Mouse (Mus musculus) cerebellum, adult 9-10 months (tissue): ENCODE measurements around the gene Glb1l.

ENCODE experiments used
- DNase-seq: peaks from one replicate; pipeline ENCODE4 v3.0.0; 2022

Gene Glb1l

DNA sequence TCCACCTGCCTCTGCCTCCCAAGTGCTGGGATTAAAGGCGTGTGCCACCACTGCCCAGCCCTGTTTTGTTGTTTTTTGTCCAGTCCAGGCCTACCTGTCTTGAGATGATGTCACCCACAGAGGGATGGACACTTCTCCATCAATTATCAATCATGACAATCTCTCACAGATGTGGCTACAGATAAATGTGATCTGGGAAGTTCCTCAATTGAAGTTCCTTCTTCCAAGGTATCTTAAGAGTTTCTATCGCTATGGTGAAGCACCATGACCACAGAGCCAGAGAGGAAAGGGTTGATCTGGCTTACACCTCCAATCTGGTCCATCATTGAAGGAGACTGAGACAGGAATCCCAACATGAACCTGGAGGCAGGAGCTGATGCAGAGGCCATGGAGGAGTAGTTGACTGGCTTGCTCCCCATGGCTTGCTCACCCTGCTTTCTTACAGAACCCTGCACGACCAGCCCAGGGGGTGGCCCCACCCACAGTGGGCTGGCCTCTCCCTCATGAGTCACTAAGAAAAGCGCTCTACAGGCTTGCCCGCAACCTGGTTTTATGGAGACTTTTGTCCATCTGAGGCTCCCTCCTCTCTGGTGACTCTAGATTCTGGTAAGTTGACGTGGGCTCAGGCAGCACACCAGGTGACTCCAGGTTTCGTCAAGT is 19.9 kb upstream of the Glb1l start:
- no peak for DNase-seq

DNA sequence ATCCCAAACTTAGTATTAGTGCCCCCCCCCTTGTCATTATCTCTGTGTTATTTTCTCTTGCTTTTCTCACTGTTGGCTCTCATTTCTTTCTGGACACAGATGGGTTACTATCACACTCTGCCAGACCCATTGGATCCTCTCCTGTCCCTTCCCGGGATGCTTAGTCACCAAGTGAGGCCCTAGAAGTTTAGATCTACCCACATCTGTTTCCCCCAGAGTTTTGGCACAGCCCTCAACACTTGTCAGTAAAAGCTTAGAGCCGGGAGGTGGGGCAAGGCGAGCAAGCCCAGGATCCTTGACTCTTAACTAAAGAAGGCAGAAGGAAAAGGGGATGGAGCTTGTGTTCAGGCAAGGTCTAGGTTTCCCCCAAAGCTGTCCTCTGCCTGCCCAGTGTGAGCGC is 18.5 kb upstream of the Glb1l start:
- no peak for DNase-seq

GRCm38 (mm10) chr1:75227653-75228052 is 17.0 kb upstream of the Glb1l start:
- DNase-seq: no peak

DNA sequence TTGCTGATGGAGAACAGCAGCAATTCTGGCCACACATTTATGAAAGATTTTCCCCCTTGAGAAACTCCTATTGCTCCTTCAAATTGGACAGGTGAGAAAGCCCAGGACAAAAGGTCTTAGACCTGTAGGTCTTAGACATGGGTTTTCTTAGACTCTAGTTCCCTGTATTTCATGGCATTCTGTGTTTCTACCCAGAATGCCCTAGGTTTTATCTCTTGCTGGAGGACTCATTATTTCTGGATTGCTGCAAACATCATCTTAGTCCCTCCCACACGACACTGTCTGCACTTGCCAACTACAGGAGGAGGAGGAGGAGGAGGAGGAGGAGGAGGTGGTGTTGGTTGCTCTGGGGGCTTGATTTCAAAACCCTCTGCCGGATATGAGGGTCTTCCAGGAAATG is 15.5 kb upstream of the Glb1l start:
- no peak for DNase-seq

- no peak for DNase-seq
These were observed 14.9 kb upstream of the Glb1l start for GRCm38 (mm10) chr1:75225473-75225872.

GRCm38 (mm10) chr1:75223532-75223931 is 12.9 kb upstream of the Glb1l start:
- no peak for DNase-seq

DNA sequence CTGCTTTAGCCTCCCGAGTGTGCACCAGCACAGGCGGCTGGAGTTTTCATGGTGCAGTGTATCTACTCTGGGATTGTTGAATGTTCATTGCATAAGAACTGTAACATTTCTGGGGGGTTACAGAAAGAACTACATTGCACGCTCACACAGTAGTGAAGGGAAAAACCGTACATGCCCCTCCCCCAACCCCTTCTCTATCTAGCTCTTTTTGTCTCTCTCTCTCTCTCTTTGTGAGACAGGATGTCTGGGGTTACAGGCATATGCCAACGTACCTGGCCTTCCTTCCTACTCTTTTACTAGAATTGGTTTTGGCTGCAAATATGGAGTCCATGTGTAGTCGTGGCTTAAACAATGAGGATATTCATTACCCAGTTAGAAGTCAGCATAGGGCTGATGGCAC is 12.3 kb upstream of the Glb1l start:
- no peak for DNase-seq

- no peak for DNase-seq
These were observed 10.9 kb upstream of the Glb1l start for GRCm38 (mm10) chr1:75221538-75221937.

DNA sequence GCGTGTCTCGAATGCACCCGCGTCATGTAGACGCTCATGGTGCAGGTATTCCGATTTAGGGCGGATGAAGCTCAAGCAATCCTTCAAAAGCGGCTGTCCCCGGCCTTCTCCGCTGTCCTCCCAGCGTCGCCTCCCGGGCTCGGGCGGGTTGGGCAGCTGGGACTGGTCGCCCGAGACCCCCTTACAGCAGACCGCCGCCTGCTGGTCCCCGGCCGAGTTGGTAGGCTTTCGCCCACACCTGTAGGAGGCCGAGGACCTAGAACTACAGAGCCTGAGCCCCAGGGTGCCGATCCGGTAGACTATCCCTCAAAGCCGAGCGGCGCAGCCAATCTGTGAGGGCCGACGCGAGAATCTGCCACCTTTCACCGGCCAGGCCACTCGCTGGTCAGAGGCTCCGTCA is 8.9 kb upstream of the Glb1l start, which contains the start of gene Tuba4a:
Gene Tuba4a, minus strand, starts transcription at position 335 of the 400 bp plus-strand sequence.
- DNase-seq: peak; percentile 78

GRCm38 (mm10) chr1:75219078-75219477 is 8.5 kb upstream of the Glb1l start:
- peak; percentile 98 for DNase-seq

DNA sequence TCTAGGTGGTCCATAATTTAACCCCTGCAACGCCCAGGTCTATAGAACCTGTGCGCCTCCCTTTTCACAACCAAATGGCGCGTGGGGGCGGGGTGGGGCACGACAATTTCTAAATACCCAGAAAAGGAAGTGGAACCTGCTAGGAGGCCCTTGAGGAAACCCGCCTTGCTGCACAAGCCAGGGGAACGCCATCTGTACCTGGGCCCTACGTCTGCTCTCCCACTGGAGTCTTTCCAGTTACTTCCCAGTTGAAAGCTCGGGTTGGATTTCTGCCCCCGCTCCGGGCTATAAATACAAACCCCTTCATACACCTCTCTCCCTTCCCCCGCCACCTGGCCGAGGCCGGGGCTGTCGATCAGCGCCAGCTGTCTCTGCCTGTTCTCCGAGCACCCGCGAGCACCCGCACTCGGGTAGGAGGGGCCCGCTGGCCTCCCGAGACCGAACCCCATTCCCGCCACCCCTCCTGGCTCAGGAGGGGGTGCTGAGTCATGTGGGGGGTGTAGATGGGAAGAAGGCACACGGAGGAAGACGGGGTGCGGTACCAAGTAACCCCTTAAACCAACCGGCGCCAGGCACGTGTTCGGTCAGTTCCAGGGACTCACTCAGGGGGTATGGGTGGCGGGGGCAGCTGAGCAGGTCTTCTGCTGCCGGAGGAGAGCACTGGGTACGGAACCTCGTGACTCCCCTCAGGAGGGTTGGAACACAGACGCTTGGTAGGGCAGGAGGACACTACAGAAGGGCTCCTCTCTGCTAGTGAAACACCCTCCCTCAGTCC is 7.8 kb upstream of the Glb1l start:
- peak; percentile 97 for DNase-seq

GRCm38 (mm10) chr1:75217893-75218226 is 7.2 kb upstream of the Glb1l start:
- DNase-seq: peak; percentile 79

DNA sequence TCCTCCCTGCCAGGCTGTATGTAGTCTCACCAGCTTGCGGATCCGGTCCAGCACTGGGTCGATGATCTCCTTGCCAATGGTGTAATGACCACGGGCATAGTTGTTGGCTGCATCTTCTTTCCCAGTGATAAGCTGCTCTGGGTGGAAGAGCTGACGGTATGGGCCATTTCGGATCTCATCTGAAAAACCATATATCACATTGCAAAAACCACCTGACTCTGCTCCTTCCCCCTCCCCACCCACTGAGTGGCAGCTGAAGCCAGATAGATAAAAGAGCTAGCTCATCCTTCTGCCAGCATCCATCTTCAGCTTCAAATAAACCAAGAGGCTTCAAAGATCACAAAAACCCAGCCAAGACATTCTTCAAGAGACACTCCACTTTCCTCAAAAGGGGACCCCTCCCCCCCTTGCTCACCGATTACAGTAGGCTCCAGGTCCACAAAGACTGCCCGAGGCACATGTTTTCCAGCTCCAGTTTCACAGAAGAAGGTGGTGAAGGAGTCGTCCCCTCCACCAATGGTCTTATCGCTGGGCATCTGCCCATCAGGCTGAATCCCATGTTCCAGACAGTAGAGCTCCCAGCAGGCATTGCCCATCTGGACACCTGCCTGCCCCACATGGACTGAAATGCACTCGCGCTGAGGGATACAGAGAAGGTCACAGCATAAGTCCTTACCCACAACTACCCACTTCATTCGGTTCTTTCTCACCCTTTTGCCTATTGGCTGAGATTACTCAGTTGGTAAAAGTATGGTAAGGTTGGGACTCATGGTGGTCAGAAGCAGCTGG is 6.4 kb upstream of the Glb1l start:
- DNase-seq: peak; percentile 79

- DNase-seq: no peak
These were observed 5.2 kb upstream of the Glb1l start for GRCm38 (mm10) chr1:75215785-75216184.

- DNase-seq: peak; percentile 63
These were observed 4.3 kb upstream of the Glb1l start for GRCm38 (mm10) chr1:75214886-75215285.

DNA sequence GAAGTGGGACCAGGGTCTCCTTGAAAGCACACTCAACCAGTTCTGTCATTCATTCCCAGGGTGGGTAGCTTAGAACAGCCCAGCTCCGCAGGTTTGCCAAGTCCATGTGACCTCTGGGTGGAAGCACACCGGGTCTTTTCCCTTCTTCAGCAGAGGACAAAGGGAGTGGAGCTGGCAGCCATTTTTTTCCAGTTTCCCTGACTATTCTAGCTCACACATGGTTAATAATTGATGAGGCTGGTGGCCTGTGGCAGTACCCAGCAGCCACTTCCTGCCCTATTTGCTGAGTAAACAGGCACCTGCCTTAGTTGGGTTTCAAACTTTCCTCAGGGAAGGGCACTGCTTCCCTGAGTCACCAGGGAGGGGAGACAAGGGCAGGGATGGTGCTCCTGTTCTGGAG is 3.8 kb upstream of the Glb1l start:
- no peak for DNase-seq

DNA sequence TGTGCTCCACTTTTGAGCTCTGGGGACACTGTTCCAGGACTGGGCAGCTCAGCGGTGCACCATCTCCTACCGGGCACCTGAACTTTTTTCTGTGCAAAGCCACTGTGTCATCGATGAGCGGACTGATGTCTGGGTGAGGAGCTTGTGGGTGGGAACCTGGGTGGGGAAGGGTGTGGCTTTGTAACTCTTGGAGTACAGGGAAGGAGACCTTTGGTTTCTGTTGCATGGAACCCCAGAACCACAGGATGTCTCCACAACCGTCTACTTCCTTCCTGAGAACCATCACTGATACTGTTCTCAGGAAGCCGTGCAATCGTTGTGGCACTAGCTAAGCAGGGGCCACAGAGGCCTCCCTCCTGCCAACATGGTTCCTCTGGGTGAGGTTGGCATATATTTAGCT is 2.5 kb upstream of the Glb1l start:
- DNase-seq: no peak

- DNase-seq: no peak
These were observed 1.9 kb upstream of the Glb1l start for GRCm38 (mm10) chr1:75212542-75212941.

- no peak for DNase-seq
These were observed 612 bp upstream of the Glb1l start for GRCm38 (mm10) chr1:75211141-75211708.

- no peak for DNase-seq
These were observed 1.5 kb downstream of the Glb1l start for GRCm38 (mm10) chr1:75208967-75209678.

DNA sequence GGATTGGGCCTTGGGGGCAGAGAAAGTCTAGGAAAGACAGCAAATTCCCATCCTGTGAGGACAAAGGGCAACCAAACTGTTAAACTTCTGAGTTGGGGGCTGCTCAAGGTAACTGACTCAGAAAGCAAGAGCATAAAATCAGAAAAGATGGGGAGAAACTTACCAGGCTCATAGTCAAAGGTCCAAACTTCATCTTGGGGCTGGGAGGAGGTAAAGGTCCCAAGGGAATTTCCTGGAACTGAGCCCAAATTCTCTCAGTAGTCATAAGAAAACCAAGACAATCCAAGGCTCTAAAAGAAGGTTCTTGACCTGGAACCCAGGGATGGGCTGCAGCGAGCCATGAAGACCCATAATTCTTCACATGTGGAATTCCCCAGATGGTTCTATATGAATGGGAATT is 9.4 kb downstream of the Glb1l start:
- no peak for DNase-seq

GRCm38 (mm10) chr1:75192452-75192851 is 18.2 kb downstream of the Glb1l start:
- DNase-seq: peak; percentile 51
